Mouse (Mus musculus): Measurements from ENCODE around the gene Rnf220. TPM values are rescaled to one million over a fixed set of nuclear protein-coding genes. Genes with fewer than 3 reads are reported as not detected.

Gene Rnf220
- total and polyA plus RNA-seq, 2 experiments from 2014 or later: 122 to 192 TPM

GRCm38 (mm10) chr4:117390850-117391795 is 105.7 kb downstream of the Rnf220 start:
- no peak for TF ChIP-seq CTCF (IDR thresholded peaks at IDR 0.05)
- Histone ChIP-seq H3K4me1 (ENCODE audit: insufficient read depth, low read length) (peaks cover 14% of the 10 kb centered on the region), H3K27ac (ENCODE audit: low read depth, low read length) (0 out of 2 replicates have a peak overlapping the region, but pooled peaks have one; percentile 6), H3K4me2 (ENCODE audit: low read depth, low read length, poor library complexity, severe bottlenecking) (0 out of 2 replicates have a peak overlapping the region, but pooled peaks have one; percentile 22), H3K9me3 (ENCODE audit: low read length) (no peaks in the 10 kb centered on the region), H3K9ac (replicated peaks; ENCODE audit: low read length, poor library complexity, severe bottlenecking) (0 out of 2 replicates have a peak overlapping the region, but pooled peaks have one; percentile 13), H3K36me3 (ENCODE audit: insufficient read depth, low read length) (no peaks in the 10 kb centered on the region), H3K27me3 (ENCODE audit: insufficient read depth, low read length) (peaks cover 20% of the 10 kb centered on the region; the same call in 1 of the 2 replicates), H3K4me3 (ENCODE audit: low read depth, low read length) (no peak overlapping the region)
- ATAC-seq (ENCODE audit: low FRiP score) (no peak), DNase-seq (ENCODE audit: low spot score) (no peak)
- 25% methylated on average over 22 of the region's 22 CpGs for WGBS

GRCm38 (mm10) chr4:117389264-117390054 is 107.4 kb downstream of the Rnf220 start:
- WGBS: 85% methylated on average over 14 of the region's 14 CpGs
- Histone ChIP-seq H3K4me3 (ENCODE audit: low read depth, low read length) (no peak overlapping the region), H3K4me1 (ENCODE audit: insufficient read depth, low read length) (peaks cover 14% of the 10 kb centered on the region), H3K4me2 (ENCODE audit: low read depth, low read length, poor library complexity, severe bottlenecking) (no peak overlapping the region), H3K27me3 (ENCODE audit: insufficient read depth, low read length) (peaks cover 14% of the 10 kb centered on the region; the same call in 1 of the 2 replicates), H3K9me3 (ENCODE audit: low read length) (no peaks in the 10 kb centered on the region), H3K36me3 (ENCODE audit: insufficient read depth, low read length) (no peaks in the 10 kb centered on the region), H3K9ac (replicated peaks; ENCODE audit: low read length, poor library complexity, severe bottlenecking) (no peak overlapping the region), H3K27ac (ENCODE audit: low read depth, low read length) (no peak overlapping the region)
- ATAC-seq (ENCODE audit: low FRiP score) (no peak), DNase-seq (ENCODE audit: low spot score) (no peak)
- TF ChIP-seq CTCF (IDR thresholded peaks at IDR 0.05): peak; percentile 30

DNA sequence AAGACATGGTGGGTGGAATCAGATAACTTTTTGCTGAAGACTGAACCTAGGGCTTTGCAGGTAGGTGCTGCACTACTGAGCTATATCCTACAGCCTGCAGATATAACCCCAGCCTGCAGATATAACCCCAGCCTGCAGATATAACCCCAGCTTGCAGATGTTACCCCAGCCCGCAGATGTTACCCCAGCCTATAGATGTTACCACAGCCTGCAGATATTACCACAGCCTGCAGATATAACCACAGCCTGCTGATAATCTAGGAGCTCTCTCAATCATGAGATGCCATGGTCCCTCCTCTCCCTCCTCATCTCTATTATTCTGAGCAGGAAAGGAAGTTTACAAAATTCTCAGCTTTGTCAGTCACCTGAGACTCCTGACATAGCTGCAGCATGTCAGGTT is 111.6 kb downstream of the Rnf220 start:
- no peak for DNase-seq (ENCODE audit: low spot score)
- no peak for TF ChIP-seq CTCF (IDR thresholded peaks at IDR 0.05)
- no peak for ATAC-seq (ENCODE audit: low FRiP score)
- Histone ChIP-seq H3K4me3 (ENCODE audit: low read depth, low read length) (no peak overlapping the region), H3K27ac (ENCODE audit: low read depth, low read length) (no peak overlapping the region), H3K4me1 (ENCODE audit: insufficient read depth, low read length) (no peaks in the 10 kb centered on the region), H3K4me2 (ENCODE audit: low read depth, low read length, poor library complexity, severe bottlenecking) (no peak overlapping the region), H3K27me3 (ENCODE audit: insufficient read depth, low read length) (peaks cover 10% of the 10 kb centered on the region), H3K9ac (replicated peaks; ENCODE audit: low read length, poor library complexity, severe bottlenecking) (no peak overlapping the region), H3K9me3 (ENCODE audit: low read length) (no peaks in the 10 kb centered on the region), H3K36me3 (ENCODE audit: insufficient read depth, low read length) (no peaks in the 10 kb centered on the region)
- 90% methylated on average over 1 of the region's 1 CpGs for WGBS

DNA sequence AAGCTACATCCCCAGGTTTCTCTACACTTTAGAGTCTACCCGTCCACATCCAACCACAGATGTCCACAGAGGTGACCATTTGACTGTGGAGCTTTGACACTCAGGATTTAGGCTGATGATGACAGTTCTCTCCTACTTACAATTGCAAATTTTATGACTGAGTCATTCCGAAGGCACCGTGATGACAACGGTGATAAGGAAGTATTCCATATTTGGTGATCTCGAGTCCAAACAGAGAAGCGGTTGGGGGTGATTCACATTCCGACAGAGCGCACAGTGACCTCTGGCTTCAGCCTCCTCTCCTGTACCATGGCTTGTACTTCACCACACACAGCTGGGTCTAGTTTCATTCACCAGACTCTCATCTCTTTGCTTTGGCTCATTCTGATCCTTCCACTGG is 115.0 kb downstream of the Rnf220 start:
- Histone ChIP-seq H3K9ac (replicated peaks; ENCODE audit: low read length, poor library complexity, severe bottlenecking) (no peak overlapping the region), H3K9me3 (ENCODE audit: low read length) (no peaks in the 10 kb centered on the region), H3K4me3 (ENCODE audit: low read depth, low read length) (no peak overlapping the region), H3K27ac (ENCODE audit: low read depth, low read length) (no peak overlapping the region), H3K4me1 (ENCODE audit: insufficient read depth, low read length) (no peaks in the 10 kb centered on the region), H3K27me3 (ENCODE audit: insufficient read depth, low read length) (peaks cover 12% of the 10 kb centered on the region; the same call in 1 of the 2 replicates), H3K36me3 (ENCODE audit: insufficient read depth, low read length) (no peaks in the 10 kb centered on the region), H3K4me2 (ENCODE audit: low read depth, low read length, poor library complexity, severe bottlenecking) (no peak overlapping the region)
- ATAC-seq (ENCODE audit: low FRiP score) (no peak), DNase-seq (ENCODE audit: low spot score) (no peak)
- no peak for TF ChIP-seq CTCF (IDR thresholded peaks at IDR 0.05)
- WGBS: 82% methylated on average over 8 of the region's 8 CpGs

- Histone ChIP-seq H3K4me1 (ENCODE audit: insufficient read depth, low read length) (no peaks in the 10 kb centered on the region), H3K36me3 (ENCODE audit: insufficient read depth, low read length) (no peaks in the 10 kb centered on the region), H3K4me2 (ENCODE audit: low read depth, low read length, poor library complexity, severe bottlenecking) (no peak overlapping the region), H3K4me3 (ENCODE audit: low read depth, low read length) (no peak overlapping the region), H3K9ac (replicated peaks; ENCODE audit: low read length, poor library complexity, severe bottlenecking) (no peak overlapping the region), H3K9me3 (ENCODE audit: low read length) (no peaks in the 10 kb centered on the region), H3K27ac (ENCODE audit: low read depth, low read length) (no peak overlapping the region), H3K27me3 (ENCODE audit: insufficient read depth, low read length) (peaks cover 22% of the 10 kb centered on the region; the same call in 1 of the 2 replicates)
- 91% methylated on average over 5 of the region's 5 CpGs for WGBS
- no peak for DNase-seq (ENCODE audit: low spot score)
- no peak for TF ChIP-seq CTCF (IDR thresholded peaks at IDR 0.05)
- ATAC-seq (ENCODE audit: low FRiP score): no peak
Observed at GRCm38 (mm10) chr4:117380558-117380935, 116.3 kb downstream of the Rnf220 start.

Measured in midbrain, postnatal 0 days (tissue).